Mouse (Mus musculus) heart, embryonic 11.5 days (tissue): ENCODE measurements around the gene Apol9b. TPM values are rescaled to one million over a fixed set of nuclear protein-coding genes. Genes with fewer than 3 reads are reported as not detected.
"Not testable (repeated sequence)": the region's sequence is repeated elsewhere in the genome, so short reads cannot be mapped to it uniquely, and the experiment has no call there.

ENCODE experiments used
- ATAC-seq: fragments of 200-750 bp; cut with Nextera tagmentation; replicated peaks from 2 replicates; pipeline ENCODE4 v1.8.0; 2017; ENCODE audit warnings: moderate library complexity; ENCODE audit not compliant: insufficient number of reproducible peaks, low FRiP score, low TSS enrichment
- H3K27ac ChIP-seq: fragments of 300-500 bp; sonication (generic); 2 replicates; pipeline ENCODE4 v1.5.1; 2014; ENCODE audit warnings: mild to moderate bottlenecking, low read depth, low read length
- H3K27me3 ChIP-seq: fragments of 300-500 bp; sonication (generic); 2 replicates; pipeline ENCODE4 v1.6.1; 2014; ENCODE audit warnings: mild to moderate bottlenecking, low read length, mixed read lengths; ENCODE audit not compliant: control insufficient read depth, insufficient read depth
- H3K36me3 ChIP-seq: fragments of 300-500 bp; sonication (generic); 2 replicates; pipeline ENCODE4 v1.6.1; 2014; ENCODE audit warnings: mild to moderate bottlenecking, low read length, moderate library complexity, mixed read lengths; ENCODE audit not compliant: control insufficient read depth, insufficient read depth
- H3K4me1 ChIP-seq: fragments of 300-500 bp; sonication (generic); 2 replicates; pipeline ENCODE4 v1.6.1; 2014; ENCODE audit warnings: low read length; ENCODE audit not compliant: control insufficient read depth, insufficient read depth
- H3K4me2 ChIP-seq: fragments of 300-500 bp; sonication (generic); 2 replicates; pipeline ENCODE4 v1.6.1; 2014; ENCODE audit warnings: mild to moderate bottlenecking, moderate library complexity
- H3K4me3 ChIP-seq: fragments of 300-500 bp; sonication (generic); 2 replicates; pipeline ENCODE4 v1.5.1; 2014; ENCODE audit warnings: low read depth, low read length
- H3K9ac ChIP-seq: fragments of 300-500 bp; sonication (generic); 2 replicates; pipeline ENCODE4 v1.6.1; 2014; ENCODE audit warnings: mild to moderate bottlenecking, low read depth, low read length, moderate library complexity
- H3K9me3 ChIP-seq: fragments of 300-500 bp; sonication (generic); replicated peaks from 2 replicates; pipeline ENCODE4 v1.6.1; 2016; ENCODE audit warnings: low read length; ENCODE audit not compliant: control insufficient read depth
- WGBS: fragments of 180-500 bp; shearing (Covaris S2); extraction: QIAGEN DNeasy Blood & Tissue Kit; methylation state at CpG from one replicate; pipeline ENCODE4 v1.1.7; 2014; ENCODE audit not compliant: insufficient replicate concordance; 5-methylcytosine and 5-hydroxymethylcytosine counted together
- polyA plus RNA-seq: library from polyadenylated mRNA; unstranded; fragments of >200 nt; fragmentation: Nextera tagmentation; extraction: Ambion mirVana; gene quantifications from 2 replicates; pipeline ENCODE4 v1.2.1, GENCODE M21; 2014

Apol9b gene
- polyA plus RNA-seq, 1 experiment from 2014 or later: 0.11 TPM

- WGBS: 30% methylated on average over 2 of the region's 10 CpGs
- H3K4me2 ChIP-seq, H3K36me3 ChIP-seq, H3K27me3 ChIP-seq, H3K4me1 ChIP-seq, H3K27ac ChIP-seq, H3K4me3 ChIP-seq, H3K9me3 ChIP-seq, ATAC-seq, H3K9ac ChIP-seq: not testable (repeated sequence)
These were observed 4.5 kb upstream of the Apol9b start for GRCm38 (mm10) chr15:77724208-77724911.

- H3K9me3 ChIP-seq, H3K27me3 ChIP-seq, H3K4me3 ChIP-seq, H3K9ac ChIP-seq, H3K27ac ChIP-seq, H3K36me3 ChIP-seq, H3K4me2 ChIP-seq, H3K4me1 ChIP-seq: not testable (repeated sequence)
- WGBS: 39% methylated on average over 6 of the region's 6 CpGs
- peak; percentile 49; the same call in 1 of the 2 replicates for ATAC-seq
These were observed 3.3 kb upstream of the Apol9b start for GRCm38 (mm10) chr15:77725393-77726020.

- not testable (repeated sequence) for H3K9me3 ChIP-seq, H3K27ac ChIP-seq, H3K4me3 ChIP-seq, H3K9ac ChIP-seq, ATAC-seq, H3K27me3 ChIP-seq, H3K4me1 ChIP-seq, H3K36me3 ChIP-seq, H3K4me2 ChIP-seq
- WGBS: 2% methylated on average over 3 of the region's 3 CpGs
These were observed 1.7 kb upstream of the Apol9b start for GRCm38 (mm10) chr15:77727139-77727538.

- not testable (repeated sequence) for ATAC-seq, H3K27me3 ChIP-seq, H3K4me3 ChIP-seq, H3K9me3 ChIP-seq, H3K27ac ChIP-seq, H3K36me3 ChIP-seq, H3K4me1 ChIP-seq, H3K9ac ChIP-seq, H3K4me2 ChIP-seq
- 64% methylated on average over 3 of the region's 3 CpGs for WGBS
These were observed 1.1 kb upstream of the Apol9b start for GRCm38 (mm10) chr15:77727745-77728144.

- H3K4me3 ChIP-seq: no peak overlapping the region
- ATAC-seq: no peak
- 82% methylated on average over 5 of the region's 5 CpGs for WGBS
- H3K36me3 ChIP-seq: no peaks in the 10 kb centered on the region
- no peak overlapping the region for H3K9ac ChIP-seq
- H3K9me3 ChIP-seq: no peaks in the 10 kb centered on the region
- no peaks in the 10 kb centered on the region for H3K27me3 ChIP-seq
- no peaks in the 10 kb centered on the region for H3K4me1 ChIP-seq
- H3K27ac ChIP-seq: no peak overlapping the region
- no peak overlapping the region for H3K4me2 ChIP-seq
These were observed 2.8 kb downstream of the Apol9b start for GRCm38 (mm10) chr15:77731605-77732004.

GRCm38 (mm10) chr15:77732851-77733250, 4.0 kb downstream of the Apol9b start:
- not testable (repeated sequence) for H3K4me3 ChIP-seq, H3K27me3 ChIP-seq, H3K9ac ChIP-seq, H3K4me2 ChIP-seq, H3K4me1 ChIP-seq, H3K9me3 ChIP-seq, H3K27ac ChIP-seq, ATAC-seq, H3K36me3 ChIP-seq
- 72% methylated on average over 10 of the region's 10 CpGs for WGBS

GRCm38 (mm10) chr15:77733380-77733779, 4.5 kb downstream of the Apol9b start:
- H3K27ac ChIP-seq, H3K27me3 ChIP-seq, H3K36me3 ChIP-seq, H3K9me3 ChIP-seq, H3K4me3 ChIP-seq, H3K9ac ChIP-seq, H3K4me2 ChIP-seq, H3K4me1 ChIP-seq: not testable (repeated sequence)
- 52% methylated on average over 8 of the region's 8 CpGs for WGBS
- peak; percentile 35; the same call in 1 of the 2 replicates for ATAC-seq

GRCm38 (mm10) chr15:77733903-77734302, 5.1 kb downstream of the Apol9b start:
- not testable (repeated sequence) for ATAC-seq, H3K27ac ChIP-seq, H3K4me3 ChIP-seq, H3K27me3 ChIP-seq, H3K9ac ChIP-seq, H3K4me1 ChIP-seq, H3K4me2 ChIP-seq, H3K9me3 ChIP-seq, H3K36me3 ChIP-seq
- 40% methylated on average over 4 of the region's 4 CpGs for WGBS
